Mouse (Mus musculus) ES-E14 (cell line): ENCODE measurements at regions not wholly inside any gene's neighbourhood (a gene's known extent, or its start where the extent isn't known, plus 50 kb on each side); places are given as distances from the start of the nearest gene placed in this dataset.
A peak's percentile ranks its signal among the peaks of the same experiment; 100 is the strongest.

Source experiments
- DNase-seq: peaks from one replicate; pipeline ENCODE4 v3.0.0-alpha.2; 2013; ENCODE audit warnings: low read depth, low spot score
- H3K27ac ChIP-seq: 2 replicates; pipeline ENCODE4 v1.5.1; 2012; ENCODE audit warnings: low read depth, mild to moderate bottlenecking, low read length, moderate library complexity, mixed read lengths; ENCODE audit not compliant: poor library complexity, insufficient read depth, severe bottlenecking
- H3K36me3 ChIP-seq: 2 replicates; pipeline ENCODE4 v1.6.1; 2012; ENCODE audit warnings: mild to moderate bottlenecking, low read length, moderate library complexity, mixed read lengths; ENCODE audit not compliant: control insufficient read depth, poor library complexity, insufficient read depth, severe bottlenecking
- H3K4me1 ChIP-seq, 2 experiments: fragments of 150-350 bp in 1 of 2; sonication (generic) in 1 of 2; 2 replicates each; pipeline ENCODE4 v1.6.1; 2012; ENCODE audit warnings: low read length in 2 of 2, mild to moderate bottlenecking in 1 of 2, mixed read lengths in 1 of 2; ENCODE audit not compliant: control insufficient read depth in 2 of 2, insufficient read depth in 2 of 2, poor library complexity in 1 of 2
- H3K4me3 ChIP-seq, 2 experiments: fragments of 150-350 bp in 1 of 2; sonication (generic) in 1 of 2; 2 replicates each; pipeline ENCODE4 v1.5.1; 2012; ENCODE audit warnings: low read length in 2 of 2, low read depth in 1 of 2, mild to moderate bottlenecking in 1 of 2, mixed read lengths in 1 of 2; ENCODE audit not compliant: insufficient read depth in 1 of 2, poor library complexity in 1 of 2, severe bottlenecking in 1 of 2
- H3K9ac ChIP-seq: 2 replicates; pipeline ENCODE4 v1.6.1; 2012; ENCODE audit warnings: low read depth, mild to moderate bottlenecking, low read length, mixed read lengths; ENCODE audit not compliant: poor library complexity, insufficient read depth, severe bottlenecking
- H3K9me3 ChIP-seq: fragments of 150-350 bp; sonication (generic); 2 replicates; pipeline ENCODE4 v1.6.1; 2012; ENCODE audit warnings: low read depth, mild to moderate bottlenecking, low read length; ENCODE audit not compliant: control insufficient read depth, insufficient read depth
- CHD2 ChIP-seq: IDR thresholded peaks from 2 replicates; pipeline ENCODE4 v1.6.1; 2014; ENCODE audit warnings: mild to moderate bottlenecking, low read depth, low read length, inconsistent platforms
- HCFC1 ChIP-seq: IDR thresholded peaks from 2 replicates; pipeline ENCODE4 v1.6.1; 2012; ENCODE audit warnings: low read length, inconsistent platforms, borderline replicate concordance; ENCODE audit not compliant: insufficient read depth
- MAFK ChIP-seq: IDR thresholded peaks from 2 replicates; pipeline ENCODE4 v1.6.1; 2014; ENCODE audit warnings: mild to moderate bottlenecking, low read depth, low read length, inconsistent platforms; ENCODE audit not compliant: insufficient read depth
- ZC3H11A ChIP-seq: IDR thresholded peaks from 2 replicates; pipeline ENCODE4 v1.6.1; 2012; ENCODE audit warnings: low read depth, mild to moderate bottlenecking, inconsistent platforms, low read length, borderline replicate concordance
- ZNF384 ChIP-seq: IDR thresholded peaks from 2 replicates; pipeline ENCODE4 v1.6.1; 2012; ENCODE audit warnings: low read depth, low read length, inconsistent platforms
- in situ Hi-C, 2 experiments: fragments of 600-800 bp; cut with MboI; formaldehyde crosslinking; loops; one replicate each; pipeline ENCODE4 v1.15.1; 2025; ENCODE audit warnings: low sequenced_read_pairs in 2 of 2, inconsistent platforms in 1 of 2; ENCODE audit not compliant: unreplicated experiment in 2 of 2

DNA sequence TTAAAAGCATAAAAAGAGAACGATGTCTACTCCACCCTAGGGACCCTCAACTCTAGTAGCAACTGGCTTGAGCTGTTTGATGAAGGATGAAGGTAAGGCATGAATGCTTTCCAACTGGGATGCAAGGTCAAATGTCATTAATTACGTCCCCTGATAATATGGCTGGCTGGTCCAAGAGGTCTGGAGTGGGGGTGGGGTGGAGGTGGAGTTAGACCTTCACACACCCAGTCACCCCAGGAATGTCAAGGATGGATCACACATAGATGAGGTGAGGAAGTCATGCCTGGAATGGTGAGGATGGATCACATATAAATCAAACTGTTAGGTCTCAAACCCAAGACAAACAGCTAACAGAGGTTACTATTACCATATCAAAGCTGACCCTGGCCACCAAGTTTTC, 177.2 kb upstream of the Jmjd1c start:
- TF ChIP-seq CHD2 (no peak), HCFC1 (no peak)
- Histone ChIP-seq H3K9ac (no peak overlapping the region), H3K4me3 (no peak overlapping the region), H3K36me3 (no peaks in the 10 kb centered on the region), H3K9me3 (no peaks in the 10 kb centered on the region), H3K4me1 (peaks cover 13 to 25% of the 10 kb centered on the region in 2 experiments; a peak in 3 of 4 replicates), H3K27ac (peak overlapping the region; percentile 30; the same call in 1 of the 2 replicates)
- in situ Hi-C loops, result loop anchor here (25.0 kb wide), 1 partner anchor 169 kb away; the partner anchor contains the start of genes Jmjd1c (in 2 of the 2) and Reep3 (in 2 of the 2)
- no peak for DNase-seq

DNA sequence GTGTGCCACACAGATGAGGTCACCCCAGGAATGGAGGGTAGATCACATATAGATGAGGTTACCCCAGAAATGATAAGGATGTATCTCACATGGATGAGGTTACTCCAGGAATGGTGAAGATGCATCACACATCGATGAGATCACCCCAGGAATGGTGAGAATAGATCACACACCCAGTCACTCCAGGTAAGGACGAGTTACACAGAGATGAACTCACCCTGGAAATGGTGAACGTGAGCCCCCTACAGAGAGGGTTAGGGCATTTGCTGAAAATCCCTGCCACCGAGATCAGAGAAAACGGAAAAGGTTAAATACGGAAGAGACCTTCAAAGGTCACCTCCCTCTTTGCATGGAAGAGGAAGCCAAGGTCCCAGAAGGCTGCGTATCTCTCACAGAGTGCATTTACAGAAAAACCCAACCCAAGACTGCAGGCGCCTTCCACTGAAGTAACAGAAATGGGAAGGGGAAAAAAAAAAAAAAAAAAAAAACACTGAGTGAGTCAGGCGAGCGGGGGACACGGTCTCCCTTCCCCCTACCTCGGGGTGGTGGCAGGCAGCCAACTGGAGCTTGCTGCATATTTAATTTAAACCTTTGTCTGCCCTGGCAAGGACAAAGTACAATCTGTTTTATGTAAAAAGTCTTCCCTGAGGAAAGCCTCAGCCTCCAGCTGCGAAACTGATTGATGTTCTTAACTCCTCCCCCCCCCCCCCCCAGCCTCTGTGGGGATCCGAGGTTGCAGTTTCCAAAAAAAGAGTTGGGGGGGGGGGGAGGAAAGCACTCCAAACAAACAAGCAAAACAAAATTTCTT, 175.8 kb upstream of the Jmjd1c start:
- TF ChIP-seq HCFC1 (no peak), ZNF384 (peak; percentile 99), ZC3H11A (no peak), MAFK (0 out of 2 replicates have a peak, but pooled peaks have one; percentile 39), CHD2 (peak; percentile 67)
- peak; percentile 89 for DNase-seq
- H3K9me3 ChIP-seq, result no peaks in the 10 kb centered on the region
- H3K4me1 ChIP-seq, result peaks cover 9 to 20% of the 10 kb centered on the region in 2 experiments; a peak in 2 of 4 replicates
- H3K4me3 ChIP-seq, result peak overlapping the region; percentile 11 to 58
- H3K9ac ChIP-seq, result peak overlapping the region; percentile 26; the same call in 1 of the 2 replicates
- peak overlapping the region; percentile 91 for H3K27ac ChIP-seq
- in situ Hi-C loops, result loop anchor here (25.0 kb wide), 1 partner anchor 167 kb away; the partner anchor contains the start of genes Jmjd1c (in 2 of the 2) and Reep3 (in 2 of the 2)
- no peaks in the 10 kb centered on the region for H3K36me3 ChIP-seq

DNA sequence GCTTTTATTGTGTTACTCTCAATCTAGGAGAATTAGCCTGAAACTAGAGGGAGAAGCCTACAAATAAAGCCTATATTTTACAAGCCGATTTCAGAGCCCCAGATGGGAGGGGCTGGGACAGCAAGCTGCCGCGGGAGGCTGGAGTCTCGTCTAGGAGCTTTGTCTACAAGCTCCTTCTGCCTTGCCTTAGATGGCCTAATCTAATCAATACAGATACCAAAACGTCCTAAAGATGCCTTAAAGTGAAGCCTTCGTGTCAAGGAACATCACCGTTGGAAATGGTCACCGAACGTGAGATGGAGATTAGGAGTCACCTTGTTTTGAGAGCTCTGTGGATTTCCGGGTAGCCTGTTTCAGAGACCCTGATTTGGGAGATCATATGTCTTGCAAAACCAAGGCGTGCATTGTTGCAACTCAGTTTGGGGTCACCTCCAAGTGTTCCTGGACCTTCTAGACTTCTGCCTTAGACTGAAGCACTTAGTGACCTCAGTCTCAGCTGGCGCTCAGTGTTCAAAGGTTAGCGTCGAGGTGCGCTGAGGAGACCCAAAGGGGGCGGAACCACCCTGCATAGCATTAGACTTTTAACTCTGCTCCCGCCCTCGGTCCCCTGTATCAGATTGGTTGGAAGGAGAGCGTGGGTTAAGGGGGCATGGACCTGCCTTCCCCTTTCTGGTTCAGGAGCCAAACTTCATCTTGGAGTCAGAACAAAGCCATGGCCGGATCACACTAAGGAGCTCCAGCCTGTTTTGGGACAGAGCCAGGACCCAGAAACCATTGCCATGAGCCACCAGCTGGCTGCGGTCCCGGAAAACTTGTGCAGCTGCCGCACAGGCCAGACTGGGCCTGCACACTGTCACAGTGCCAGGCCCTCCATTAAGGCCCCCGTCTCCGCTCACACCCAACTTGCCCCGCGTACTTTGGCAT, 174.9 kb upstream of the Jmjd1c start:
- H3K9ac ChIP-seq, result peak overlapping the region; percentile 67
- H3K36me3 ChIP-seq, result no peaks in the 10 kb centered on the region
- H3K27ac ChIP-seq, result peak overlapping the region; percentile 84
- TF ChIP-seq CHD2, result no peak; the same call in 1 of the 2 replicates
- TF ChIP-seq HCFC1, result 0 out of 2 replicates have a peak, but pooled peaks have one; percentile 2
- peak; percentile 79 for DNase-seq
- peak overlapping the region; percentile 43 to 58 for H3K4me3 ChIP-seq
- no peaks in the 10 kb centered on the region for H3K9me3 ChIP-seq
- peaks cover 11 to 22% of the 10 kb centered on the region in 2 experiments; a peak in 2 of 4 replicates for H3K4me1 ChIP-seq
- in situ Hi-C loops, result loop anchor here (25.0 kb wide), 1 partner anchor 166 kb away; the partner anchor contains the start of genes Jmjd1c (in 2 of the 2) and Reep3 (in 2 of the 2)

- peak overlapping the region; percentile 84; the same call in 1 of the 2 replicates for H3K27ac ChIP-seq
- peak overlapping the region; percentile 43 to 58 for H3K4me3 ChIP-seq
- H3K9ac ChIP-seq, result peak overlapping the region; percentile 67
- H3K4me1 ChIP-seq, result peaks cover 11 to 21% of the 10 kb centered on the region in 2 experiments; a peak in 2 of 4 replicates
- in situ Hi-C loops, result loop anchor here (25.0 kb wide), 1 partner anchor 166 kb away; the partner anchor contains the start of genes Jmjd1c (in 2 of the 2) and Reep3 (in 2 of the 2)
- DNase-seq, result no peak
- H3K9me3 ChIP-seq, result no peaks in the 10 kb centered on the region
- peak; percentile 33; the same call in 1 of the 2 replicates for TF ChIP-seq ZNF384
- TF ChIP-seq MAFK, result no peak
- H3K36me3 ChIP-seq, result no peaks in the 10 kb centered on the region
Observed at GRCm38 (mm10) chr10:66921776-66922175, 174.1 kb upstream of the Jmjd1c start.
